Mouse (Mus musculus) embryonic facial prominence, embryonic 12.5 days (tissue): ENCODE data around the gene Ndufaf3. TPM values are rescaled to one million over a fixed set of nuclear protein-coding genes. Genes with fewer than 3 reads are reported as not detected.

Experiments
- ATAC-seq: fragments of 200-750 bp; cut with Nextera tagmentation; 2 replicates; pipeline ENCODE4 v1.8.0; 2017; ENCODE audit not compliant: insufficient number of reproducible peaks, insufficient read depth, low FRiP score, low TSS enrichment
- H3K27ac ChIP-seq: fragments of 300-500 bp; sonication (generic); 2 replicates; pipeline ENCODE4 v1.5.1; 2016; ENCODE audit warnings: mild to moderate bottlenecking
- H3K27me3 ChIP-seq: fragments of 300-500 bp; sonication (generic); 2 replicates; pipeline ENCODE4 v1.6.1; 2016; ENCODE audit warnings: mild to moderate bottlenecking, moderate library complexity
- H3K36me3 ChIP-seq: fragments of 300-500 bp; sonication (generic); 2 replicates; pipeline ENCODE4 v1.6.1; 2016; ENCODE audit warnings: mild to moderate bottlenecking
- H3K4me1 ChIP-seq: fragments of 300-500 bp; sonication (generic); 2 replicates; pipeline ENCODE4 v1.6.1; 2016
- H3K4me2 ChIP-seq: fragments of 300-500 bp; sonication (generic); replicated peaks from 2 replicates; pipeline ENCODE4 v1.6.1; 2016; ENCODE audit warnings: mild to moderate bottlenecking, moderate library complexity
- H3K4me3 ChIP-seq: fragments of 300-500 bp; sonication (generic); 2 replicates; pipeline ENCODE4 v1.5.1; 2016; ENCODE audit warnings: mild to moderate bottlenecking
- H3K9ac ChIP-seq: fragments of 300-500 bp; sonication (generic); 2 replicates; pipeline ENCODE4 v1.6.1; 2016; ENCODE audit warnings: mild to moderate bottlenecking, moderate library complexity
- H3K9me3 ChIP-seq: fragments of 300-500 bp; sonication (generic); 2 replicates; pipeline ENCODE4 v1.6.1; 2016; ENCODE audit warnings: mild to moderate bottlenecking, moderate library complexity
- WGBS: fragments of 180-500 bp; shearing (Covaris S2); methylation state at CpG from one replicate; pipeline ENCODE4 v1.1.7; 2016; 5-methylcytosine and 5-hydroxymethylcytosine counted together
- polyA plus RNA-seq: library from polyadenylated mRNA; unstranded; fragments of >200 nt; fragmentation: Nextera tagmentation; extraction: Ambion mirVana; gene quantifications from 2 replicates; pipeline ENCODE4 v1.2.1, GENCODE M21; 2016

Ndufaf3 gene
- polyA plus RNA-seq, 1 experiment from 2014 or later: 59.2 TPM

DNA sequence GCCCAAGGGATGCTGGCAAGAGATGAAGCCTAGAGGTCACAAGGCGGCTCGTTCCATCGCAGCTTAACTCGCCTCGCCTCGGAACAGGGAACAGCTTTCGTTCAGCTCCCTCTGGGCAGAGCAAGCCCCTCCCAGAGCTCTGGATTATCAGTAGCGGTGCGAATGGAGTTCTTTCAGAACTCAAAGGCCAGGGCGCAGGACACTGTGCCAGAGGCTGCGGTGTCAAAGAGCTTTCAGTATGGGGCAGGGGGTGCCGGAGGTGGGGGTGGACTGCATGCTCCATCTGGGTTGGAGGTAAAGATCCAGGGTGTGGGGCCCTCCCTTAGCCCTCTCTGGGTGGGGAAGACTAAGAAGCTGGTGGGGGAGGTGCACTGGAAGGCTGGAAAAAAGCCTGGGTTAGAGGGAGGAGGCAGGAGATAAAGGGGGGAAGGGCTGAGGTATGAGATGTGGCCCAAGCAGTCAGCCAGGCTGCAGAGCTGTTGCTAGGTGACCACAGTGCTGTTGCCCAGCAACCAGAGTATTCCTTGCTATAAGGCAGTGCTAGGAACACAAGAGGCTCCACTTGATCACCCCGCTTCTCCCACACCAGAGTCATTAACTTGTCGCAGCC lies 20.4 kb upstream of the Ndufaf3 start:
- no peaks in the 10 kb centered on the region for H3K36me3 ChIP-seq
- peaks cover 24% of the 10 kb centered on the region for H3K4me1 ChIP-seq
- 1% methylated on average over 14 of the region's 14 CpGs for WGBS
- H3K9me3 ChIP-seq: no peaks in the 10 kb centered on the region
- H3K4me2 ChIP-seq: peak overlapping the region; percentile 40
- ATAC-seq: peak; percentile 95
- peak overlapping the region; percentile 8 for H3K4me3 ChIP-seq
- peak overlapping the region; percentile 80 for H3K27ac ChIP-seq
- no peaks in the 10 kb centered on the region for H3K27me3 ChIP-seq
- H3K9ac ChIP-seq: peak overlapping the region; percentile 31; the same call in 1 of the 2 replicates

GRCm38 (mm10) chr9:108579344-108579690 lies 12.1 kb upstream of the Ndufaf3 start:
- peak overlapping the region; percentile 91 for H3K27ac ChIP-seq
- H3K4me3 ChIP-seq: peak overlapping the region; percentile 90
- H3K9ac ChIP-seq: peak overlapping the region; percentile 60
- H3K27me3 ChIP-seq: no peaks in the 10 kb centered on the region
- WGBS: 65% methylated on average over 5 of the region's 5 CpGs
- no peaks in the 10 kb centered on the region for H3K9me3 ChIP-seq
- H3K4me2 ChIP-seq: peak overlapping the region; percentile 70
- ATAC-seq: no peak
- peaks cover 26% of the 10 kb centered on the region for H3K36me3 ChIP-seq
- peaks cover 46% of the 10 kb centered on the region for H3K4me1 ChIP-seq

- Histone ChIP-seq H3K4me1 (peaks cover 51% of the 10 kb centered on the region), H3K27me3 (no peaks in the 10 kb centered on the region), H3K9ac (peak within 1 kb of the TSS; percentile 89), H3K4me2 (peak within 1 kb of the TSS; percentile 70), H3K36me3 (peaks cover 32% of the 10 kb centered on the region), H3K4me3 (peak within 1 kb of the TSS; percentile 90), H3K9me3 (no peaks in the 10 kb centered on the region), H3K27ac (peak within 1 kb of the TSS; percentile 91)
- WGBS: 6% methylated on average over 51 of the region's 51 CpGs
- ATAC-seq: peak; percentile 95
Observed at GRCm38 (mm10) chr9:108578545-108579343, 11.5 kb upstream of the Ndufaf3 start, which contains the start of gene Wdr6. Gene Wdr6, minus strand, starts transcription at chr9:108578739.

DNA sequence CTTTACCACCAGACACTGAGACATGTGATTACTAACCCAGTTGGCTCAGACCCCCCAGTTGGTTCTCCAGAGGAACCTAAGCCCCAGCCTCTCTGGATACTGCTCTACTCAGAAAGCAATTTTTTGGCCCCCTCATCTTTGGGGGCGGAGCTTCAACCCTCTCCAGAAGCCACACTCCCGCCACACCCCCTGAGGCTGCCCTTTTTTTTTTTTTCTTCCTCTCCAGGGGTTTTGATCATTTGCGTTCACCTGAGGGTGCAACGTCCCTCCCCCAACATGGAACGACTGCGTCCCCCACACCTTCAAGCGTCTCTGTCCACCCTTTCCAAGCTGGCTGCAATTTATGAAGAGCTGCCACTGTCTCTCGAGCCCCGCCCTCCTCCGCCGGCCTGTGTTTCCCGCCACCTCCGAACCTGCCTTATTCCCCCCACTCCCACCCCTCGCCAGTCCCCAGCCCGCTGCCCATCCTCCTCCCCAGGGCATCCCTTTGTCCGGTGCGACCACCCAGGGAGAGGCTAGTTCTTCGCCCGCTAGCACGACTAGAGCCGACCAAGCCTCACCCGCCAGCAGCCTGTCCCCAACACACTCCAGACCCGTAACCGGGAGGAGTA lies 10.8 kb upstream of the Ndufaf3 start:
- peak overlapping the region; percentile 70 for H3K4me2 ChIP-seq
- H3K27me3 ChIP-seq: no peaks in the 10 kb centered on the region
- H3K9me3 ChIP-seq: no peaks in the 10 kb centered on the region
- no peak for ATAC-seq
- peaks cover 54% of the 10 kb centered on the region for H3K4me1 ChIP-seq
- H3K36me3 ChIP-seq: peaks cover 39% of the 10 kb centered on the region
- under 1% methylated on average over 24 of the region's 24 CpGs for WGBS
- H3K27ac ChIP-seq: peak overlapping the region; percentile 91
- H3K4me3 ChIP-seq: peak overlapping the region; percentile 90
- peak overlapping the region; percentile 89 for H3K9ac ChIP-seq

DNA sequence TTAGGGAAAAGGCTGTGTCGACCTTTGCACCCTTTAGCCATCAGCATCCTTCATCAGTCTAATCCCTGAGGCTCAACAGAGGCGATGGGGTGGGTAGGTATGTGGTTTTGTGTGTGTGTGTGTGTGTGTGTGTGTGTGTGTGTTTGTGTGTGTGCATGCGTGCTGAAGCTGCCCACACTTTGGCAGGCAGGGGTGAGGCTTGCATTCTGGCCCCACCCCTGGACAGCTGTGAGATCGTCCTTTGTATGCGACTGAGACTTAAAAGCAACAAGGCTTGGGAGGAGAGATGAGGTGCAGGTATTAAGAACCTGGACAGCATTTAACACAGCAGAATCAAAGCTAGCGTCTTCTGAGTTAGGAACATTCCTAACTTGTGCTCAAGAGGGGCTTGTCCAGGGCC lies 9.8 kb upstream of the Ndufaf3 start:
- H3K9ac ChIP-seq: peak overlapping the region; percentile 89
- H3K4me3 ChIP-seq: peak overlapping the region; percentile 90
- WGBS: 60% methylated on average over 6 of the region's 6 CpGs
- ATAC-seq: no peak
- peaks cover 54% of the 10 kb centered on the region for H3K4me1 ChIP-seq
- peaks cover 48% of the 10 kb centered on the region for H3K36me3 ChIP-seq
- H3K27me3 ChIP-seq: no peaks in the 10 kb centered on the region
- H3K27ac ChIP-seq: no peak overlapping the region
- no peaks in the 10 kb centered on the region for H3K9me3 ChIP-seq
- H3K4me2 ChIP-seq: peak overlapping the region; percentile 70

DNA sequence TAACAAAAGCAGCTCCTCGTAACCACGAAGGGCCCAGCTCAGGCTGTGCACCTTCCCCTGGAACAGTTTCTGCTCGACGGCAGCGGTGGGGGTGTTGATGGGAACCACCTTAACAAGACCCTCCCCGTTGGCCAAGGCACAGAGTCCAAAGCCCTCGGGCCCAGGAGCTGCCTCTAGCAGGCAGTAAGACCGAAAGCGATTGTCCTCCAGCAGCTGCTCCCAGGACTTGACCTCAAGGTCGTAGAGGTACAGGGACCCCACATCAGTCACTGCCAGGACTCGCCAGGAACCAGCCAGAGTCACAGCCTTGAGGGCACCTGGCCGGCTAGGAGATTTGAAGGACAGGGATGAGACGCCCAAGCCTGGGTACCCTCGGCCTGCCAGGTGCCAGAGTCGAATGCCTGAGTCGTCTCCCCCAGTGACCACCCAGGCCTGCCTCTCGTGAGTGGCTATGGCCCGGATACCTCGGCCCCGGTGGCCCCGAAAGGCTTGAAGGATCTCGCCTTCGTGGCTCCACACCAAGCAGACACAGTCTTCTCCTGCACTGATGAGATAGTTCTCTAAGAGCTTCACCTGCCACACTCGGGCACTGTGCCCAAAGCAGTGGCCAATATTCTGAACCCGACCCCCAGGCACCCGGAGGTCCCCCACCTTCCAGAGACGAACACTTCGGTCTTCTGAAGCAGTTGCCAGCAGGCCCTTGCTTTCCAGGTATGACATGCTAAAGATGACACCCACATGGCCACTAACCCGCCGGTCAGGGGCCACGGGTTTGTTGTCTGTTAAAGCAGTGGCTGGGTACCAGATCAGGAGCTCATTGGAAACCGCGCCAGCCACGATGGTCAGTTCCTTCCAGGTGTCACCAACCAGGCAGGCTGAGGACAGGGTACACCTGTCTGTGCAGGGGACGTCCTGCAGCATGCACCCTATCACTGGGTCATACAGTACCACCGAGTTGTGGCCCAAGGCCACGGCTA lies 8.4 kb upstream of the Ndufaf3 start:
- H3K4me1 ChIP-seq: peaks cover 60% of the 10 kb centered on the region
- ATAC-seq: no peak
- H3K4me3 ChIP-seq: 0 out of 2 replicates have a peak overlapping the region, but pooled peaks have one; percentile 90
- no peaks in the 10 kb centered on the region for H3K9me3 ChIP-seq
- H3K36me3 ChIP-seq: peaks cover 53% of the 10 kb centered on the region
- no peak overlapping the region for H3K9ac ChIP-seq
- 91% methylated on average over 37 of the region's 37 CpGs for WGBS
- H3K27ac ChIP-seq: no peak overlapping the region
- H3K4me2 ChIP-seq: no peak overlapping the region
- no peaks in the 10 kb centered on the region for H3K27me3 ChIP-seq

DNA sequence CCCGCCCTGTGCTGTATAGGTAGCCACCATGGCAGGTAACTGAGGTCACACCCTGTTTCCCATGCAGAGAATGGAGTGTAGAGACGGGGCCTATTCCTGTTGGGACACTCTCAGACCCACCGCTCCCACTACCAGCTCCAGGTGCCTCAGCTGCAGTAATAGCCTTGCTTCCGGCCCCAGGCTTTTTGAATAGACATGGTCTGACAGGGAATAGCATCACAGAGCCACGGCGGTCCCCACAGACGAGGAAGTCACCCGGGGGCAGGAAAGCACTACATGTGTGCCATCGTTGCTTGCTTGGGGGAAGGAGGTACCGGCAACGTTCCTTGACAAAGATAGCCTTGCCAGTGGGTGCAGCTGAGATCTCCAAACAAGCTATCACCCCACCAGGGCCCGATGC lies 7.7 kb upstream of the Ndufaf3 start:
- Histone ChIP-seq H3K9me3 (no peaks in the 10 kb centered on the region), H3K4me3 (no peak overlapping the region), H3K36me3 (peaks cover 53% of the 10 kb centered on the region), H3K4me2 (no peak overlapping the region), H3K27ac (no peak overlapping the region), H3K9ac (no peak overlapping the region), H3K4me1 (peaks cover 66% of the 10 kb centered on the region), H3K27me3 (no peaks in the 10 kb centered on the region)
- 87% methylated on average over 12 of the region's 12 CpGs for WGBS
- no peak for ATAC-seq

DNA sequence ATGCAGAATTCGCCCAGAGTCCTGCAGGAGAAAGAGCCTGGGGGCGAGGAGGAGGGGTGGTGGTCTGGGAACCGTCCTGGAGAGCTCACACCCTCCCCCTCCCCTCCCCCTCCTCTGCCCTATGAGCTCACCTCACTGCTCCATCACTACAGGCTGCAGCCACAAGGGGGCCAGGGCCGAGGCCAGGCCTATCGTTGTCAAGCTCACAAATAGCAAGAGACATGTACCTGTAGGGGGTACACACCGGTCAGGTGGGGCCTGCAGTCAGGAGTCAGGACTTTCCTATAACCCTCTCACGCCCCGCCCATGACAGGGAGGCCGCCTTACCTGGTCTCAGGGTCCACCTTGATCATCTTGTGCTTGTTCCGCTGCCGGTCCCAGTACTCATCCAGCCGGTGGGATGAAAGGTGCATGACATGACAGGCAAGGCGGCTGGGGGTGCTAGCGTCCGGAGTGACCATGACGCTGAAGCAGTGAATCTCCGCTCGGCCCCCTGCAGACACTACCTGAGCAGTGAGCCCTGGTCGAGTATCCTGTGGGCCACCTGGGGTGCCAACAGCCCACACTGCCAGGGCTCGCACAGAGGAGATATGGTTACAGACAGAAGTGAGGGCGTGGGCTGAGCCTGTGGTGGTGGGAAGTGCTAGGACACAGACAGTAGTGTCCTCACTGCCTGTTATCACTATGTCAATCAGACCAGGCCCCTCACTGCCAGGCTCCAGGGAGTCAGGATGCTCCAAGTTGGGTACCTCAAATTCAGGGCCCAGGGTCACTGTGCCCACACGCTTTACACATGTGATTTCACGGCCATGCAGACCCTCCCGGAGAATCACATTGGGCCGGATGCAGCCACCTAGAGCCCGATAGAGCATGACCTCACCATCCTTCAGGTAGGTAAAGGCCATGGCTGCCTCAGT lies 6.8 kb upstream of the Ndufaf3 start:
- ATAC-seq: no peak
- Histone ChIP-seq H3K36me3 (peaks cover 53% of the 10 kb centered on the region), H3K27ac (no peak overlapping the region)

DNA sequence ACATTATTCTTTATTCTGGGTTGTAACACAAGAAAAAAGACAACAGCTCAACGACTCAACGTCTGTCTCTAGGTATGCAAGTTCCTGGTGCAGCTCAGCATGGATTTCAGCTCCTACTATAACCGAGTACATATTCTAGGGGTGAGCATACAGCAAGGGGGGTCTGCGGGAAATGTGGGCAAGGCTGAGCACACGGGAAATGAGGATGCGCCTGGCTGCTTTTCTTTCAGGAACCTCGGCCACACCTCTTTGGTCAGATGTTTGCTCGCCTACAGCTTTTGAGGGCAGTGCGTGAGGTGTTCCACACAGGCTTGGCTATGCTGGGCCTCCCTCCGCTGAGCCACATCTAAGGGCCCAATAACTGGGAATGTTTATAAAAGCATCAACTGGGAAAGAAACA lies 5.1 kb upstream of the Ndufaf3 start:
- no peak for ATAC-seq
- 90% methylated on average over 10 of the region's 10 CpGs for WGBS
- peaks cover 53% of the 10 kb centered on the region for H3K36me3 ChIP-seq
- H3K9me3 ChIP-seq: no peaks in the 10 kb centered on the region
- no peak overlapping the region for H3K4me3 ChIP-seq
- H3K4me2 ChIP-seq: no peak overlapping the region
- no peak overlapping the region for H3K27ac ChIP-seq
- H3K4me1 ChIP-seq: peaks cover 61% of the 10 kb centered on the region
- no peak overlapping the region for H3K9ac ChIP-seq
- no peaks in the 10 kb centered on the region for H3K27me3 ChIP-seq

More for the DNA sequence above, 6.8 kb upstream of the Ndufaf3 start:
- H3K4me2 ChIP-seq: no peak overlapping the region; the same call in 1 of the 2 replicates
- no peaks in the 10 kb centered on the region for H3K9me3 ChIP-seq
- 51% methylated on average over 26 of the region's 26 CpGs for WGBS
- H3K9ac ChIP-seq: no peak overlapping the region
- H3K27me3 ChIP-seq: no peaks in the 10 kb centered on the region
- peaks cover 58% of the 10 kb centered on the region for H3K4me1 ChIP-seq
- no peak overlapping the region for H3K4me3 ChIP-seq

DNA sequence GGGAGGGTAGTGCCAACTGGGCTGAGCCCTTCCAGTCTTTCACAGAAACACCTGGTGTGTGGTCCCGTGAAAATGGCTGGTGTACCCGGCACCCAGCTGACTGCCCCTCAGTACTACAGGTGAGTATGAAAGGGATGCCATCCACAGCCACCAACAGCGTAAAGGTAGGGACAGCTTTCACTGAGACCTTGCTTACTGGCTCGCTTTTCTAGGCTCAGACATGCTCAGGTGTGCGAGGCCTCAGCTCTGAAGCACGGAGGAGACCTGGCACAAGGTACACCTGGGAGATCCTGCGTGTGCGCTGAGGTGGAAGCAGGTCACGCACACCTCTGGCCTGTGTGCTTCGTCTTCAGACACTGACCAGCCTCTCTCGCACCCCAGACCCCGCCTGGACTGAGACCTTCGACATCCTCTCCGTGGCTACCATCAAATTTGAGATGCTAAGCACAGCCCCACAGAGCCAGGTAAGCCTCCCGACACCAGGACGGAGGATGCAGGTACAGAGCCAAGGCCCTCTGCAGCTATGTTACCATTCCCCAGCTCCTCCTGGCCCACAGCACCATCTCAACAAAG lies 4.3 kb upstream of the Ndufaf3 start:
- WGBS: 93% methylated on average over 16 of the region's 16 CpGs
- ATAC-seq: no peak
- no peak overlapping the region for H3K4me2 ChIP-seq

More for the DNA sequence above, 4.3 kb upstream of the Ndufaf3 start:
- Histone ChIP-seq H3K27ac (no peak overlapping the region), H3K36me3 (peaks cover 53% of the 10 kb centered on the region), H3K4me3 (no peak overlapping the region), H3K4me1 (peaks cover 53% of the 10 kb centered on the region), H3K9ac (no peak overlapping the region), H3K9me3 (no peaks in the 10 kb centered on the region), H3K27me3 (no peaks in the 10 kb centered on the region)
